Mouse (Mus musculus) neural tube, embryonic 11.5 days (tissue): ENCODE results near the gene Fras1. TPM values are rescaled to one million over a fixed set of nuclear protein-coding genes. Genes with fewer than 3 reads are reported as not detected.
A peak's percentile ranks its signal among the peaks of the same experiment; 100 is the strongest.

ENCODE experiments used
- ATAC-seq: fragments of 200-750 bp; cut with Nextera tagmentation; 2 replicates; pipeline ENCODE4 v1.8.0; 2017; ENCODE audit warnings: moderate number of reproducible peaks, mild to moderate bottlenecking, moderate TSS enrichment, moderate library complexity; ENCODE audit not compliant: insufficient read depth, low FRiP score, low TSS enrichment
- DNase-seq: peaks from one replicate; pipeline ENCODE4 v3.0.0-alpha.2; 2015; ENCODE audit warnings: low spot score
- H3K27ac ChIP-seq: fragments of 300-500 bp; sonication (generic); 2 replicates; pipeline ENCODE4 v1.5.1; 2014; ENCODE audit warnings: low read depth, mild to moderate bottlenecking, low read length
- H3K27me3 ChIP-seq: fragments of 300-500 bp; sonication (generic); 2 replicates; pipeline ENCODE4 v1.6.1; 2014; ENCODE audit warnings: mild to moderate bottlenecking, low read length, mixed read lengths; ENCODE audit not compliant: control insufficient read depth, insufficient read depth
- H3K36me3 ChIP-seq: fragments of 300-500 bp; sonication (generic); 2 replicates; pipeline ENCODE4 v1.6.1; 2014; ENCODE audit warnings: mild to moderate bottlenecking, low read length, moderate library complexity, mixed read lengths; ENCODE audit not compliant: control insufficient read depth, insufficient read depth
- H3K4me1 ChIP-seq: fragments of 300-500 bp; sonication (generic); 2 replicates; pipeline ENCODE4 v1.6.1; 2014; ENCODE audit warnings: low read length, mixed read lengths; ENCODE audit not compliant: control insufficient read depth, insufficient read depth
- H3K4me2 ChIP-seq: fragments of 300-500 bp; sonication (generic); 2 replicates; pipeline ENCODE4 v1.6.1; 2014; ENCODE audit warnings: low read depth, mild to moderate bottlenecking, moderate library complexity
- H3K4me3 ChIP-seq: fragments of 300-500 bp; sonication (generic); 2 replicates; pipeline ENCODE4 v1.5.1; 2014; ENCODE audit warnings: low read depth, low read length
- H3K9ac ChIP-seq: fragments of 300-500 bp; sonication (generic); 2 replicates; pipeline ENCODE4 v1.6.1; 2014; ENCODE audit warnings: mild to moderate bottlenecking, low read length
- H3K9me3 ChIP-seq: fragments of 300-500 bp; sonication (generic); 2 replicates; pipeline ENCODE4 v1.6.1; 2016; ENCODE audit warnings: low read length; ENCODE audit not compliant: control insufficient read depth
- WGBS: fragments of 180-500 bp; shearing (Covaris S2); extraction: QIAGEN DNeasy Blood & Tissue Kit; methylation state at CpG from one replicate; pipeline ENCODE4 v1.1.7; 2014; 5-methylcytosine and 5-hydroxymethylcytosine counted together
- polyA plus RNA-seq: library from polyadenylated mRNA; unstranded; fragments of >200 nt; fragmentation: Nextera tagmentation; extraction: Ambion mirVana; gene quantifications from 2 replicates; pipeline ENCODE4 v1.2.1, GENCODE M21; 2014

The Fras1 gene
- polyA plus RNA-seq, 1 experiment from 2014 or later: 5.6 TPM

DNA sequence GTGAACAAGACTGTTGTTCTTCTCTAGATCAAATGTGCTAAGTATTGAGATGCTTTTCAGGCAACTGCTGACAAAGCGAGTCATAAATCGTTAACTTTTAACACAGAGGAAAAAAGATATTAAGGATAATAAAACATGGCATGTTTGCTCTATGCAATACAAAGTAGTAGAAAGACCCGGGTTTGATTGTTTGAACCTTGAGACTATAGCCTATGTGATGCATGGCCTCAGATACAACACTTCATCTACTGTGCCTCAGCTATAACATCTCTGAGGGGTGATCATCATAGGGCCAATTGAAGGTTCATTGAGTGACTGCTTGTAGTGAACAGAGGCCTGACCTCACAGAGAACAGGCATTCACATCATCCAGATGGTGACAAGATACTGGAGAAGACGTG, 17.3 kb downstream of the Fras1 start:
- Histone ChIP-seq H3K9ac (no peak overlapping the region), H3K4me1 (no peaks in the 10 kb centered on the region), H3K9me3 (no peaks in the 10 kb centered on the region), H3K27me3 (no peaks in the 10 kb centered on the region), H3K36me3 (no peaks in the 10 kb centered on the region), H3K27ac (no peak overlapping the region), H3K4me3 (no peak overlapping the region), H3K4me2 (no peak overlapping the region)
- ATAC-seq (no peak), DNase-seq (no peak)
- WGBS: 85% methylated on average over 4 of the region's 4 CpGs

DNA sequence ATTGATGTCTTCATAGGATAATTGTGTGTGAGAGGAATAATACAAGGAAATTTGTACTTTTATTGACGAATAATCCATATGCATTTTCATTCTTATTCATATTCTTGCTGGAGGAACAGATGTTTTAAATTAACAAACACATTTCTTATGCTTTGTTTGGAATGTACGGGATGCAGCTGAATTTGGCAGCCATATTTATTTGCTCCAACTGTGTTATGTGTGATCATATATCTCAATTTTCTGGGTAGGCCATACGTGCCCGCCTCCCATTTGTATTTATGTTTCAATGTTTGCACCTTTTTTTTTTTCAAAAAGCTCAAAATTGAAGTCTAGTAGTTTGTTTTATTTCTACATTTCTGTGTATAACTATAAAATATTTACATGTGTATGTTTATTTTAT, 21.2 kb downstream of the Fras1 start:
- H3K4me2 ChIP-seq: no peak overlapping the region
- no peaks in the 10 kb centered on the region for H3K9me3 ChIP-seq
- no peak for DNase-seq
- ATAC-seq: no peak
- H3K4me3 ChIP-seq: no peak overlapping the region
- no peak overlapping the region for H3K9ac ChIP-seq
- 89% methylated on average over 4 of the region's 4 CpGs for WGBS
- H3K27me3 ChIP-seq: no peaks in the 10 kb centered on the region
- H3K36me3 ChIP-seq: no peaks in the 10 kb centered on the region
- no peaks in the 10 kb centered on the region for H3K4me1 ChIP-seq
- H3K27ac ChIP-seq: no peak overlapping the region

DNA sequence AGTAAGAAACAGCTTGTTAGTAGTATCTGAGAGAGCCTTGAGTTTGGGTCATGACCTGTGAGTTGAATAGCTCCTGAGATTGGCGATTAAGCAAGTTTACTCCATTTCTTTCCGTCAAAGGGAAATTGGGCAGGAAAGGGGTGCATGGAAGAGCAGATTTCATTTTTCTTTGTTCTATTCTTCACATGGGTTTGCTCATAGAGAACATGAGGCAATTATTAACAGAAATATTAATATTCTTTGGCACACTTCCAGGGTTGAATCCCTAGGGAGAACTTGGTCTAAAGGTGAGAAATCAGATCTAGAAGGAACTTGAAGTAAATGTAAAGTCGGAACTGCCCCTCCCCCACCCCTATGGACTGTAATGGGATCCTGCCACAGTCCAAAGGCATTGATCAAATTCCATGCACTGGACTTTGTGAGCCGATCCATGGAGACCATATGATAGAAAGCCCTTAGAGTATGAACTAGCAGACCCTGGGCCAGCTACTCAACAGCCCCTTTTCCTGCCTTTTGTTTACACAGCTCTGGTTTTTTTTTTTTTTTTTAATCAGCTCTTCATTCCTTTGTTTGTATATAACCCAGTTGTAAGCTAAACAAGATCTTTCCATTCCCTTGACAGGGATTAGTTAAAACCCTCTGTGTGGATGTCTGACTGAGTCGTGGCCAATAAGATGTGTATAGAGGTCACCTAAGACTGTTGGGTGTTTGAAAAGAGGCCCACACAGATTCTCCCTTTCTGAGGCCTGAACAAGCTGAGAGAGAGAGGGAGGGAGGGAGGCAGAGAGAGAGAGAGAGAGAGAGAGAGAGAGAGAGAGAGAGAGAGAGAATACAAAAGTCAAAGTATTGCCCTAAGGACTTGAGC, 22.3 kb downstream of the Fras1 start:
- H3K4me2 ChIP-seq: no peak overlapping the region
- H3K36me3 ChIP-seq: no peaks in the 10 kb centered on the region
- H3K4me3 ChIP-seq: no peak overlapping the region
- WGBS: 71% methylated on average over 5 of the region's 5 CpGs
- no peak overlapping the region for H3K9ac ChIP-seq
- no peaks in the 10 kb centered on the region for H3K9me3 ChIP-seq
- H3K27me3 ChIP-seq: no peaks in the 10 kb centered on the region
- DNase-seq: peak; percentile 23
- no peaks in the 10 kb centered on the region for H3K4me1 ChIP-seq
- H3K27ac ChIP-seq: no peak overlapping the region
- ATAC-seq: no peak

- Histone ChIP-seq H3K27me3 (no peaks in the 10 kb centered on the region), H3K9me3 (no peaks in the 10 kb centered on the region), H3K36me3 (no peaks in the 10 kb centered on the region), H3K4me2 (no peak overlapping the region), H3K4me1 (no peaks in the 10 kb centered on the region), H3K9ac (no peak overlapping the region), H3K27ac (no peak overlapping the region), H3K4me3 (no peak overlapping the region)
- WGBS: 79% methylated on average over 3 of the region's 3 CpGs
- ATAC-seq: no peak
- no peak for DNase-seq
Observed at GRCm38 (mm10) chr5:96402555-96402954, 28.8 kb downstream of the Fras1 start.

- H3K36me3 ChIP-seq: no peaks in the 10 kb centered on the region
- no peak overlapping the region for H3K9ac ChIP-seq
- no peaks in the 10 kb centered on the region for H3K4me1 ChIP-seq
- H3K4me3 ChIP-seq: no peak overlapping the region
- ATAC-seq (no peak), DNase-seq (no peak)
- no peaks in the 10 kb centered on the region for H3K9me3 ChIP-seq
- no peak overlapping the region for H3K4me2 ChIP-seq
- no peak overlapping the region for H3K27ac ChIP-seq
- 61% methylated on average over 8 of the region's 8 CpGs for WGBS
- H3K27me3 ChIP-seq: no peaks in the 10 kb centered on the region
Observed at GRCm38 (mm10) chr5:96405139-96405842, 31.5 kb downstream of the Fras1 start.

- no peaks in the 10 kb centered on the region for H3K36me3 ChIP-seq
- H3K27ac ChIP-seq: no peak overlapping the region
- H3K27me3 ChIP-seq: no peaks in the 10 kb centered on the region
- 90% methylated on average over 2 of the region's 2 CpGs for WGBS
- DNase-seq (no peak), ATAC-seq (no peak)
- no peak overlapping the region for H3K9ac ChIP-seq
- no peaks in the 10 kb centered on the region for H3K9me3 ChIP-seq
- H3K4me3 ChIP-seq: no peak overlapping the region
- H3K4me1 ChIP-seq: no peaks in the 10 kb centered on the region
- no peak overlapping the region for H3K4me2 ChIP-seq
Observed at GRCm38 (mm10) chr5:96408291-96408690, 34.5 kb downstream of the Fras1 start.

- H3K9ac ChIP-seq: no peak overlapping the region
- no peaks in the 10 kb centered on the region for H3K36me3 ChIP-seq
- DNase-seq (no peak), ATAC-seq (no peak)
- no peaks in the 10 kb centered on the region for H3K27me3 ChIP-seq
- no peaks in the 10 kb centered on the region for H3K9me3 ChIP-seq
- no peak overlapping the region for H3K4me2 ChIP-seq
- H3K4me3 ChIP-seq: no peak overlapping the region
- no peak overlapping the region for H3K27ac ChIP-seq
- 74% methylated on average over 11 of the region's 11 CpGs for WGBS
- H3K4me1 ChIP-seq: no peaks in the 10 kb centered on the region
Observed at GRCm38 (mm10) chr5:96412754-96413394, 39.1 kb downstream of the Fras1 start.

DNA sequence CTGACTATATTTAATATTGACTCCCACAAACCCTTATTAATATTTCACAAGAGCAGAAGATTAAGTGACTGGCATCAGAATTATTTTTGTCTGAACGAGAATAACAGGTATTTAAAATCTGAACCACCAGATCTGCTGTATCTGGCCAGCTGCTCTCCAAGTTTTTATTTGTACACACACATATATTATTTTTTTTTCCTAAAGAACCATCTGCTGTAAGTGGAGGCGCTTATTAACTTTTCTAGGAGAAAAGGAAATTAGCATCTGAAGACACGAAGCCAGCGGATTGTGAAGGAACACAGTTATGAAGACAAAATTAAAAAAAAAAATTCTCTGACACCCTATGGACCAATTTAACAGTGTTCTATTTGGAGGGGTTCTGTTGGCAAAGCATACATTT, 43.4 kb downstream of the Fras1 start:
- H3K9me3 ChIP-seq: no peaks in the 10 kb centered on the region
- no peak overlapping the region for H3K9ac ChIP-seq
- ATAC-seq (no peak), DNase-seq (no peak)
- no peaks in the 10 kb centered on the region for H3K27me3 ChIP-seq
- H3K4me1 ChIP-seq: no peaks in the 10 kb centered on the region
- H3K4me3 ChIP-seq: no peak overlapping the region
- no peak overlapping the region for H3K4me2 ChIP-seq
- H3K27ac ChIP-seq: no peak overlapping the region
- WGBS: 93% methylated on average over 4 of the region's 4 CpGs
- H3K36me3 ChIP-seq: no peaks in the 10 kb centered on the region
